Mouse (Mus musculus) bone marrow, adult 2 months (tissue): Measurements from ENCODE around the gene Farp1.

ENCODE experiments used
- CTCF ChIP-seq: fragments of 200-500 bp; IDR thresholded peaks from 2 replicates; pipeline ENCODE4 v1.5.1; 2011; ENCODE audit warnings: low read length, control low read depth; ENCODE audit not compliant: control insufficient read depth, insufficient read depth
- POLR2A ChIP-seq: fragments of 200-500 bp; IDR thresholded peaks from 2 replicates; pipeline ENCODE4 v1.6.1; 2011; ENCODE audit warnings: low read depth, mild to moderate bottlenecking, control low read depth, low read length, borderline replicate concordance; ENCODE audit not compliant: control insufficient read depth

DNA sequence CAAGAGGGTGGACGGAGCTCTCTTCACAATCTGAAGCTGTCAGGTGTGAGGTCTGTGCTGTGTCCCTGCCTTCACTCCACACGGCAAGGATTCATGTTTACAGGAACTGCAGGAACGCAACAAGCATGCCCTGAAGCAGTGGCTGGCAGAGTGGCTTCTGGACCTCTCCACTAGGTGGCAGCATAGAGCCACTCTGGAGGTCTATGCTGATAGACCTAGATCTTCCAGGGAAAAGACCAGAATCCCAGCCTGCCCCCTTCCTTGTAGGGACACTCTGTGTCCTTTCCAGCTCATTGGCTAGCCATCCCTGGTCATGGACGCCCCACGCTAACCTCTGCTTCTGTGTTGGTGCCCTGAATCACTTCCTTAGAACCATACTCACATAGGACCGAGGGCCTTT lies 244.1 kb downstream of the Farp1 start:
- TF ChIP-seq CTCF = peak; percentile 90
- no peak for TF ChIP-seq POLR2A
